Mouse (Mus musculus): ENCODE measurements at regions not wholly inside any gene's neighbourhood (a gene's known extent, or its start where the extent isn't known, plus 50 kb on each side); places are given as distances from the start of the nearest gene placed in this dataset.

GRCm38 (mm10) chr8:97722627-97723026, 1693.6 kb downstream of the Cdh8 start:
- TF ChIP-seq POLR2A (IDR thresholded peaks at IDR 0.05; ENCODE audit: borderline replicate concordance, extremely low read depth, insufficient read depth, insufficient read length, poor library complexity, severe bottlenecking) (no peak), CTCF (IDR thresholded peaks at IDR 0.05; ENCODE audit: borderline replicate concordance, extremely low read depth, insufficient read depth, insufficient read length) (no peak)

Measured in brain, embryonic 14.5 days (tissue).